Mouse (Mus musculus): ENCODE data around the gene Slpi.

DNA sequence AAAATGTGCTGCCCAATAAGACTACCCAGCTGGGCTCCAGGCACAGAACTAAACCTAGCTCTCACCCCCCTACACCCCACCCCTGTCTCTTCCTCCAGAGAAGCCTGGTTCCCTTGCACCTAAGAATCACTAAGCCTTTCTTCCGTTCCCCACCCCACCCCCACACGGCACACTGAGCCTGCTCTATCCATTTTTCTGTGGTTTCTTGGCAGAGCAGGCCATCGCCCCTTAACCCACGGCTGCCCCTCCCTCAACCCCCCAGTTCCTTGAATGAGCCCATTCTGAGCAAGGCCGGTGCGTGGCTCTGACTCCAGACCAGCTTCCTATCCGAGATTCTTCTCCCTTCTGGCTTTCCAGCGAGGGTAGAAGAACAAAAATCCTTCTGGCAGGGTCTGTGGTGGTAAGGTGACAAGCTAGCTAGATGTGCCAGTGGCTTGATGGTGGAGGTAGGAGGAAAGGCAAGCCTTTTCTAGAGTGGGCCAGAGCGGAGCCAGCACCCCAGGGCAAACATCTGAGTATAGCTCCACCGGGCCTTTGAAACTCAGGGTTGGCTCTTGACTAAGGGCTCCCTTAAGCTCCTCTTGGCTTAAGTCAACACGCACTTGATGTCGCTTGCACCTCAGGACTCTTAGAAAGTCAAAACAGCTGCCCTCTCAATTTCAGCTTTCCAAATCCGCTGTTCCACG is 14.6 kb upstream of the Slpi start:
- TF ChIP-seq REST (IDR thresholded peaks at IDR 0.05; ENCODE audit: insufficient read depth, insufficient read length) (no peak), POLR2AphosphoS2 (IDR thresholded peaks at IDR 0.05; ENCODE audit: insufficient read length, low read depth) (no peak)
